Mouse (Mus musculus) heart, postnatal 0 days (tissue): ENCODE data around the gene Atox1. TPM values are rescaled to one million over a fixed set of nuclear protein-coding genes. Genes with fewer than 3 reads are reported as not detected.

ENCODE experiments used
- ATAC-seq: fragments of 200-750 bp; cut with Nextera tagmentation; 2 replicates; pipeline ENCODE4 v1.8.0; 2017; ENCODE audit warnings: low read depth, moderate number of reproducible peaks, moderate library complexity; ENCODE audit not compliant: insufficient read depth
- DNase-seq: peaks from one replicate; pipeline ENCODE4 v3.0.0-alpha.2; 2016; ENCODE audit warnings: low spot score
- H3K27ac ChIP-seq: fragments of 300-500 bp; sonication (generic); 2 replicates; pipeline ENCODE4 v1.5.1; 2014; ENCODE audit warnings: low read depth, mild to moderate bottlenecking
- H3K27me3 ChIP-seq: fragments of 300-500 bp; sonication (generic); 2 replicates; pipeline ENCODE4 v1.6.1; 2014; ENCODE audit warnings: low read length, mixed read lengths; ENCODE audit not compliant: control insufficient read depth, insufficient read depth
- H3K36me3 ChIP-seq: fragments of 300-500 bp; sonication (generic); replicated peaks from 2 replicates; pipeline ENCODE4 v1.6.1; 2014; ENCODE audit warnings: low read length, mixed read lengths; ENCODE audit not compliant: control insufficient read depth, insufficient read depth
- H3K4me1 ChIP-seq: fragments of 300-500 bp; sonication (generic); 2 replicates; pipeline ENCODE4 v1.6.1; 2014; ENCODE audit warnings: antibody characterized with exemption; ENCODE audit not compliant: control insufficient read depth, insufficient read depth
- H3K4me2 ChIP-seq: fragments of 300-500 bp; sonication (generic); 2 replicates; pipeline ENCODE4 v1.6.1; 2014; ENCODE audit warnings: low read depth, mild to moderate bottlenecking, low read length, moderate library complexity
- H3K4me3 ChIP-seq: fragments of 300-500 bp; sonication (generic); 2 replicates; pipeline ENCODE4 v1.5.1; 2014; ENCODE audit warnings: low read depth, low read length
- H3K9ac ChIP-seq: fragments of 300-500 bp; sonication (generic); replicated peaks from 2 replicates; pipeline ENCODE4 v1.6.1; 2014; ENCODE audit warnings: low read depth, low read length, mixed read lengths
- H3K9me3 ChIP-seq: fragments of 300-500 bp; sonication (generic); replicated peaks from 2 replicates; pipeline ENCODE4 v1.6.1; 2016; ENCODE audit warnings: low read length; ENCODE audit not compliant: control insufficient read depth
- CTCF ChIP-seq: IDR thresholded peaks from 2 replicates; pipeline ENCODE4 v1.5.1; 2016; ENCODE audit warnings: antibody characterized with exemption, control low read depth, low read depth
- EP300 ChIP-seq: IDR thresholded peaks from 2 replicates; pipeline ENCODE4 v1.6.1; 2016; ENCODE audit warnings: antibody characterized with exemption, low read depth
- WGBS: fragments of 180-500 bp; shearing (Covaris S2); extraction: QIAGEN DNeasy Blood & Tissue Kit; methylation state at CpG from one replicate; pipeline ENCODE4 v1.1.7; 2014; 5-methylcytosine and 5-hydroxymethylcytosine counted together
- polyA plus RNA-seq: library from polyadenylated mRNA; unstranded; fragments of >200 nt; fragmentation: Nextera tagmentation; extraction: Ambion mirVana; gene quantifications from 2 replicates; pipeline ENCODE4 v1.2.1, GENCODE M21; 2015
- total RNA-seq: library from RNA; depleted of rRNA; stranded (reverse); fragments of >200 nt; gene quantifications from 2 replicates; pipeline ENCODE4 v1.2.3, GENCODE M21; 2014; ENCODE audit warnings: low replicate concordance

Atox1 gene
- total and polyA plus RNA-seq, 2 experiments from 2014 or later, result 262 to 346 TPM

DNA sequence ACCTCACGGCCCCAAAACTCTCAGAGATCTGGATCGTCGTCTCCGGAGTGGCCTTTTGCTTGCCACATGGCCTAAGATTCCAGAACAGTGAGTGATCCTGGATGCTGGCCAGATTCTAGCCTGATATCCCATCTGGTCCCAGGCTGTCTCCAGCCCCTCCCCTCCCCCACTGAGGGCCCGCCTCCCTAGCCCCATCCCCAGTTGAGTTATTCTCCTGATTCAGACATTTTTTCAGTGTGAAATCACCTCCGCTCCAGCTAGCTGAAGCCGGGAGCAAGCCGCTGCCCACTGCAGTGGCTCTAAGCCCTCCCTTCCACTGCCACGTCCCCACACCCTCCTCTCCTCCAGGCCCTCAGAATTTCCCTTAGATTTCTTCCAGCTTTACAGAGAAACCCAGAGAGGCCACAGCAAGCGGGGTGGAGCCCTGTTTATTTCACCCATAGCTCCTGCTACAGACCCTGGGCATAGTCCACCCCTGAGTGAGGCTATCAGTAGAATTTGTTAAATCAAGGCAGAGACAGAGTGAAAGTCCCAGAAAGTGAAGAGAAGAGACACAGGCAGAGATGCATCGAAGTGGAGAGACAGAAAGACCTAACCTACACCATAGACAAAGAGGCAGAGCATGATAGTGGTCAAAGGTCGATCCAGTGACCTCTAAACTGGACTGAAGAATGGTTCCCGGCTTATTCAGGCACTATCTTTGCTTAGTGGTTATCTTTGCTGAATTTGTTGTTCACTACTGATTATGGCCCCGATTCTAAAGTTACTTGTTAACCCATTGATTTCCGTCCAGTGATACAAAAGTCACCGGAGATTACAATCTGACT lies 32.6 kb downstream of the Atox1 start:
- ATAC-seq, result peak; percentile 81
- Histone ChIP-seq H3K27me3 (no peaks in the 10 kb centered on the region), H3K9ac (no peak overlapping the region), H3K9me3 (no peaks in the 10 kb centered on the region), H3K36me3 (no peaks in the 10 kb centered on the region), H3K4me3 (no peak overlapping the region), H3K4me1 (peaks cover 29% of the 10 kb centered on the region), H3K4me2 (no peak overlapping the region), H3K27ac (peak overlapping the region; percentile 87)
- TF ChIP-seq EP300 (0 out of 2 replicates have a peak, but pooled peaks have one; percentile 14), CTCF (no peak)
- WGBS, result 22% methylated on average over 16 of the region's 16 CpGs
- peak; percentile 87 for DNase-seq

DNA sequence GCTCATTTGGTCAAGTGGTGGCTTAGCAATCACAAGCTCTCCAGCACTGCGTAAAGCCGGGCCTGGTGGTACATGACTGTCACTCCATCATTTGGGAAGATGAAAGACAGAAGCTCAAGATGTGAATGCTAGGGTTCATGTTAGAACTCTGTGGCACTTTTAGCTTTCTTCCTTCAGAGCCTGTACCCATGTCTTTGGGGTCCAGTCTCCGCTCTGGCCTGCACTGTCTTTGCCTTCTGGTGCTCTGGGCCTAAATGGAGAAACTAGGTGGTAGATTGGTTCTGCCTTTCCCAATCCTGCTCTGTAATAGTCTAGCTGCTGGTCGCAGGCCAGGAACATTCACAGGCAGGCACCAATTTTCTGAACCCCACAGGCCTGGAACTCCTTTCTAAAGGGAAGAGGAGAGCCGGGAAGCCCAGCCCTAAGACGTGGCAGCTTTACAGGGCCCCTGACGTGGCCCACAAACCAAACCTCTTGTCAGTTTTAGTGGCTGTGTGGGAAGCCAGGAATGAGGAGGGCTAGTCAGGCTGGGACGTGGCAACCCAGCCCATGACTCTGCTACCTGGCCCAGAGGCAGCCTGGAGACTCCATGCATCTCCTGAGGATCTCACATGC lies 36.2 kb downstream of the Atox1 start:
- TF ChIP-seq CTCF (no peak), EP300 (no peak)
- DNase-seq, result no peak
- H3K4me3 ChIP-seq, result no peak overlapping the region
- 79% methylated on average over 8 of the region's 8 CpGs for WGBS
- H3K4me2 ChIP-seq, result no peak overlapping the region
- H3K27me3 ChIP-seq, result no peaks in the 10 kb centered on the region
- no peaks in the 10 kb centered on the region for H3K9me3 ChIP-seq
- H3K9ac ChIP-seq, result no peak overlapping the region
- no peak overlapping the region for H3K27ac ChIP-seq
- ATAC-seq, result no peak
- H3K36me3 ChIP-seq, result no peaks in the 10 kb centered on the region
- H3K4me1 ChIP-seq, result peaks cover 27% of the 10 kb centered on the region

DNA sequence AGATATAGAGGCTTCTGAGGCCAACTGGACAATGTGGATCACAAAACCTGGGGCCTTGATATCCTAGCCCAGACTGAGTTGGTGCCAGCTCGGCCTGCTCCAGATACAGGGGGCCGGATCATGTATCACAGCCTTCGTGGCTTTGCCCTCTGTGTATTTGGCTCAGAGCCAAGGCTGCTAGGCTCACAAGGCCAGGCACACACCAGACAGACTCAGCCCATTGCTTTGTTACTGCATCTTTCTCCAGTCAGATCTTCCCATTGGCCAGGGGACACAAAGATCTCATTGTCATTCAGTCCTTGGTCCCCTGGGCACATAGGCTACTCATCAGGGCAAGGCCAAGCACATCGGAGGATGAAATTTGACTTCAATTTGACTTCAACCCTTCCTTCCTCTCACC lies 37.3 kb downstream of the Atox1 start:
- H3K9ac ChIP-seq, result no peak overlapping the region
- ATAC-seq (0 out of 2 replicates have a peak, but pooled peaks have one; percentile 15), DNase-seq (no peak)
- no peaks in the 10 kb centered on the region for H3K9me3 ChIP-seq
- WGBS, result 18% methylated on average over 4 of the region's 4 CpGs
- no peaks in the 10 kb centered on the region for H3K36me3 ChIP-seq
- no peak overlapping the region for H3K4me2 ChIP-seq
- TF ChIP-seq CTCF, result no peak
- no peak for TF ChIP-seq EP300
- peaks cover 25% of the 10 kb centered on the region for H3K4me1 ChIP-seq
- H3K27me3 ChIP-seq, result no peaks in the 10 kb centered on the region
- H3K4me3 ChIP-seq, result no peak overlapping the region
- peak overlapping the region; percentile 51 for H3K27ac ChIP-seq

DNA sequence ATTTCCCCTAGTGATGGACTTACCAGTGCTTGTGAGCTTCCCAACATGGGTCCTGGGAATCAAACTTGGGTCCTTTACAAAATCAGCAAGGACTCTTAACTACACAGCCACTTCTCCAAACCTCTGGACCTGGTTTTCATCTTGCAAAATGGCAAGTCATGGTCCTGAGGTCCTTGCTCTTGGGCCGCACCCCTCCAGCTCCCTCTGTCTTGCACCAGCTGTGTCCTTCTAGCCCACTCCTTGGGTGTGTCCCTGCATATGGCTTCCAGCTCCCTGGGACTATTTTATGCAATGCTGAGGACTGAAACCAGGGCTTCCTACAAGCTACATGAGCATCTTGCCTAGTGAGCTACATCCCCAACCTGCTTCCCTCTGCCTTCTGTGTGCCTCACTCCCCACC lies 38.1 kb downstream of the Atox1 start, which contains the start of gene Sparc:
Sparc (minus strand) TSS at position 206 of the 400 bp plus-strand sequence.
- H3K4me3 ChIP-seq, result no peak within 1 kb of the TSS
- 100% methylated on average over 1 of the region's 1 CpGs for WGBS
- peak within 1 kb of the TSS; percentile 51 for H3K27ac ChIP-seq
- no peak for DNase-seq
- TF ChIP-seq CTCF, result no peak
- TF ChIP-seq EP300, result no peak
- no peaks in the 10 kb centered on the region for H3K27me3 ChIP-seq
- ATAC-seq, result no peak
- H3K36me3 ChIP-seq, result no peaks in the 10 kb centered on the region
- H3K9me3 ChIP-seq, result no peaks in the 10 kb centered on the region
- H3K9ac ChIP-seq, result no peak within 1 kb of the TSS
- no peak within 1 kb of the TSS for H3K4me2 ChIP-seq
- peaks cover 19% of the 10 kb centered on the region for H3K4me1 ChIP-seq

DNA sequence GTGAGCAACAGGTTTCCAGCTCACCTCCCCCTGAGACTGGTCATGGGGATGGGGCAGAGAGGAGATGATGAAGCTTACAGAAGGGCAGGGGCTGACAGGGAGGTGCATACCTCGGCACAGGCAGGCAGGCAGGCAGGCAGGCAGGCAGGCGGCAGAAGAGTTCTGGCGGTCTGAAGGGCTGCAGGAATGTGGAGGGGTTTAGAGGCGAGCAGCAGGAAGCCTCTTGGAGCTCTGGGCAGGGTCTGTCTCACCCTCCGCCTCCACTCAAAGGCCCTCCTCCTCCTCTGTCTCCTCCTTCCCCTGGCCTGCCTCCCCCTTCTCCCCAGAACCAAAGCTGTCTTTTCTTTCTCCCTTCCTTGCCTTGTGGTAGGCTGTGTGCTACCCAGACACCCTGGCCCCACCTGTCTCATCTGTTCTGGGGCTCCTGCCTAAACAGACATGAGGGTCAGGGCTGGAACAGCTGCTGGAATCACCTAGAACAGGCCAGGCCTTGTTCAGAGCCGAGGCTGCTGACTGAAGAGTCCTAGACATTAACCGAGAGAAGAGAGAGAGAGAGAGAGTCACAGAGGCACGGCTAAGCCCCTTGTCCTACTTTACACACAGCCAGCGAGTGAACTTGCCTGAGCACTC lies 41.2 kb downstream of the Atox1 start:
- H3K27ac ChIP-seq, result peak overlapping the region; percentile 92
- H3K4me3 ChIP-seq, result peak overlapping the region; percentile 61
- peak; percentile 89 for DNase-seq
- TF ChIP-seq CTCF (peak; percentile 6; the same call in 1 of the 2 replicates), EP300 (no peak)
- peak overlapping the region; percentile 79 for H3K4me2 ChIP-seq
- peak; percentile 80 for ATAC-seq
- peaks cover 39% of the 10 kb centered on the region for H3K4me1 ChIP-seq
- H3K36me3 ChIP-seq, result no peaks in the 10 kb centered on the region
- H3K27me3 ChIP-seq, result no peaks in the 10 kb centered on the region
- peak overlapping the region; percentile 84 for H3K9ac ChIP-seq
- no peaks in the 10 kb centered on the region for H3K9me3 ChIP-seq
- 5% methylated on average over 9 of the region's 9 CpGs for WGBS
